Mouse (Mus musculus): Measurements from ENCODE around the gene Olfr49. TPM values are rescaled to one million over a fixed set of nuclear protein-coding genes. Genes with fewer than 3 reads are reported as not detected.

The Olfr49 gene
- polyA plus RNA-seq, 1 experiment = not detected

GRCm38 (mm10) chr14:54324486-54324885 is 39.7 kb upstream of the Olfr49 start:
- WGBS = 83% methylated on average over 5 of the region's 5 CpGs
- TF ChIP-seq CTCF (IDR thresholded peaks at IDR 0.05; ENCODE audit: extremely low read depth, insufficient read depth, insufficient read length, insufficient replicate concordance) = no peak
- no peak for TF ChIP-seq POLR2A (IDR thresholded peaks at IDR 0.05; ENCODE audit: low read depth, low read length)
- no peaks in the 10 kb centered on the region for H3K27me3 ChIP-seq (ENCODE audit: control insufficient read depth, insufficient read depth, low read length)
- H3K4me1 ChIP-seq (ENCODE audit: control insufficient read depth, insufficient read depth, insufficient read length) = no peaks in the 10 kb centered on the region
- DNase-seq (ENCODE audit: low read depth in 1 of 2, low spot score in 2 of 2) = no peak
- H3K27ac ChIP-seq (ENCODE audit: insufficient read depth, low read length) = no peak overlapping the region
- no peaks in the 10 kb centered on the region for H3K36me3 ChIP-seq (ENCODE audit: control insufficient read depth, insufficient read depth, low read length)
- no peak overlapping the region for H3K4me3 ChIP-seq (ENCODE audit: extremely low read depth, insufficient read depth, insufficient read length)

- no peak overlapping the region for H3K27ac ChIP-seq (ENCODE audit: insufficient read depth, low read length)
- DNase-seq (ENCODE audit: low read depth in 1 of 2, low spot score in 2 of 2) = no peak
- no peak overlapping the region for H3K4me3 ChIP-seq (ENCODE audit: extremely low read depth, insufficient read depth, insufficient read length)
- 81% methylated on average over 18 of the region's 18 CpGs for WGBS
- no peaks in the 10 kb centered on the region for H3K4me1 ChIP-seq (ENCODE audit: control insufficient read depth, insufficient read depth, insufficient read length)
- H3K27me3 ChIP-seq (ENCODE audit: control insufficient read depth, insufficient read depth, low read length) = no peaks in the 10 kb centered on the region
- H3K36me3 ChIP-seq (ENCODE audit: control insufficient read depth, insufficient read depth, low read length) = no peaks in the 10 kb centered on the region
- TF ChIP-seq CTCF (IDR thresholded peaks at IDR 0.05; ENCODE audit: extremely low read depth, insufficient read depth, insufficient read length, insufficient replicate concordance) (no peak), POLR2A (IDR thresholded peaks at IDR 0.05; ENCODE audit: low read depth, low read length) (no peak)
Observed at GRCm38 (mm10) chr14:54321556-54322376, 37.0 kb upstream of the Olfr49 start.

GRCm38 (mm10) chr14:54311763-54312162 is 27.0 kb upstream of the Olfr49 start:
- TF ChIP-seq CTCF (IDR thresholded peaks at IDR 0.05; ENCODE audit: extremely low read depth, insufficient read depth, insufficient read length, insufficient replicate concordance) = no peak
- TF ChIP-seq POLR2A (IDR thresholded peaks at IDR 0.05; ENCODE audit: low read depth, low read length) = no peak
- no peaks in the 10 kb centered on the region for H3K4me1 ChIP-seq (ENCODE audit: control insufficient read depth, insufficient read depth, insufficient read length)
- H3K27ac ChIP-seq (ENCODE audit: insufficient read depth, low read length) = no peak overlapping the region
- no peak overlapping the region for H3K4me3 ChIP-seq (ENCODE audit: extremely low read depth, insufficient read depth, insufficient read length)
- H3K27me3 ChIP-seq (ENCODE audit: control insufficient read depth, insufficient read depth, low read length) = no peaks in the 10 kb centered on the region
- H3K36me3 ChIP-seq (ENCODE audit: control insufficient read depth, insufficient read depth, low read length) = no peaks in the 10 kb centered on the region
- no peak for DNase-seq (ENCODE audit: low read depth in 1 of 2, low spot score in 2 of 2)
- 63% methylated on average over 3 of the region's 3 CpGs for WGBS

- Histone ChIP-seq H3K27me3 (ENCODE audit: control insufficient read depth, insufficient read depth, low read length) (no peaks in the 10 kb centered on the region), H3K27ac (ENCODE audit: insufficient read depth, low read length) (no peak overlapping the region), H3K36me3 (ENCODE audit: control insufficient read depth, insufficient read depth, low read length) (no peaks in the 10 kb centered on the region), H3K4me1 (ENCODE audit: control insufficient read depth, insufficient read depth, insufficient read length) (peaks cover 2% of the 10 kb centered on the region; the same call in 1 of the 2 replicates), H3K4me3 (ENCODE audit: extremely low read depth, insufficient read depth, insufficient read length) (no peak overlapping the region)
- 85% methylated on average over 3 of the region's 3 CpGs for WGBS
- TF ChIP-seq CTCF (IDR thresholded peaks at IDR 0.05; ENCODE audit: extremely low read depth, insufficient read depth, insufficient read length, insufficient replicate concordance) = no peak
- TF ChIP-seq POLR2A (IDR thresholded peaks at IDR 0.05; ENCODE audit: low read depth, low read length) = no peak
- no peak for DNase-seq (ENCODE audit: low read depth in 1 of 2, low spot score in 2 of 2)
Observed at GRCm38 (mm10) chr14:54300676-54301075, 15.9 kb upstream of the Olfr49 start.

- TF ChIP-seq POLR2A (IDR thresholded peaks at IDR 0.05; ENCODE audit: low read depth, low read length) (no peak), CTCF (IDR thresholded peaks at IDR 0.05; ENCODE audit: extremely low read depth, insufficient read depth, insufficient read length, insufficient replicate concordance) (no peak)
- H3K4me3 ChIP-seq (ENCODE audit: extremely low read depth, insufficient read depth, insufficient read length) = no peak overlapping the region
- no peak overlapping the region for H3K27ac ChIP-seq (ENCODE audit: insufficient read depth, low read length)
- no peaks in the 10 kb centered on the region for H3K27me3 ChIP-seq (ENCODE audit: control insufficient read depth, insufficient read depth, low read length)
- no peaks in the 10 kb centered on the region for H3K36me3 ChIP-seq (ENCODE audit: control insufficient read depth, insufficient read depth, low read length)
- DNase-seq (ENCODE audit: low read depth in 1 of 2, low spot score in 2 of 2) = no peak
- 78% methylated on average over 5 of the region's 5 CpGs for WGBS
- peaks cover 2% of the 10 kb centered on the region; the same call in 1 of the 2 replicates for H3K4me1 ChIP-seq (ENCODE audit: control insufficient read depth, insufficient read depth, insufficient read length)
Observed at GRCm38 (mm10) chr14:54300136-54300535, 15.4 kb upstream of the Olfr49 start.

GRCm38 (mm10) chr14:54276446-54276845 is 8.3 kb downstream of the Olfr49 start:
- TF ChIP-seq POLR2A (IDR thresholded peaks at IDR 0.05; ENCODE audit: low read depth, low read length) (no peak), CTCF (IDR thresholded peaks at IDR 0.05; ENCODE audit: extremely low read depth, insufficient read depth, insufficient read length, insufficient replicate concordance) (no peak)
- Histone ChIP-seq H3K27ac (ENCODE audit: insufficient read depth, low read length) (no peak overlapping the region), H3K4me3 (ENCODE audit: extremely low read depth, insufficient read depth, insufficient read length) (no peak overlapping the region), H3K27me3 (ENCODE audit: control insufficient read depth, insufficient read depth, low read length) (no peaks in the 10 kb centered on the region), H3K36me3 (ENCODE audit: control insufficient read depth, insufficient read depth, low read length) (no peaks in the 10 kb centered on the region), H3K4me1 (ENCODE audit: control insufficient read depth, insufficient read depth, insufficient read length) (no peaks in the 10 kb centered on the region)
- DNase-seq (ENCODE audit: low read depth in 1 of 2, low spot score in 2 of 2) = no peak
- 95% methylated on average over 2 of the region's 2 CpGs for WGBS

- H3K4me3 ChIP-seq (ENCODE audit: extremely low read depth, insufficient read depth, insufficient read length) = no peak overlapping the region
- no peak for TF ChIP-seq POLR2A (IDR thresholded peaks at IDR 0.05; ENCODE audit: low read depth, low read length)
- WGBS = 87% methylated on average over 3 of the region's 3 CpGs
Observed at GRCm38 (mm10) chr14:54272696-54273095, 12.0 kb downstream of the Olfr49 start.

More at GRCm38 (mm10) chr14:54272696-54273095, 12.0 kb downstream of the Olfr49 start:
- no peak overlapping the region for H3K27ac ChIP-seq (ENCODE audit: insufficient read depth, low read length)
- H3K27me3 ChIP-seq (ENCODE audit: control insufficient read depth, insufficient read depth, low read length) = no peaks in the 10 kb centered on the region
- H3K4me1 ChIP-seq (ENCODE audit: control insufficient read depth, insufficient read depth, insufficient read length) = no peaks in the 10 kb centered on the region
- no peaks in the 10 kb centered on the region; the same call in 1 of the 2 replicates for H3K36me3 ChIP-seq (ENCODE audit: control insufficient read depth, insufficient read depth, low read length)
- no peak for DNase-seq (ENCODE audit: low read depth in 1 of 2, low spot score in 2 of 2)
